Mouse (Mus musculus): ENCODE results near the gene Pafah1b3.

GRCm38 (mm10) chr7:25277998-25278340 lies 19.8 kb downstream of the Pafah1b3 start:
- TF ChIP-seq CTCF (IDR thresholded peaks at IDR 0.05; ENCODE audit: extremely low read depth, insufficient read depth, insufficient read length, insufficient replicate concordance) (no peak), POLR2A (IDR thresholded peaks at IDR 0.05; ENCODE audit: low read depth, low read length) (no peak)

Measured in spleen, adult 2 months (tissue).